Mouse (Mus musculus) CH12.LX (cell line): Measurements from ENCODE around the gene Dnah17. TPM values are rescaled to one million over a fixed set of nuclear protein-coding genes. Genes with fewer than 3 reads are reported as not detected.

Experiments
- DNase-seq: peaks from one replicate; pipeline ENCODE4 v3.0.0-alpha.2; 2013; ENCODE audit errors: extremely low read depth
- H3K27ac ChIP-seq: 2 replicates; pipeline ENCODE4 v1.5.1; 2012; ENCODE audit warnings: low read depth, mild to moderate bottlenecking, control low read depth, moderate library complexity; ENCODE audit not compliant: insufficient read depth
- H3K27me3 ChIP-seq: replicated peaks from 2 replicates; pipeline ENCODE3; 2012; ENCODE audit warnings: inconsistent platforms
- H3K36me3 ChIP-seq, 2 experiments: replicated peaks in 1 of 2; 2 replicates each; pipeline versions ENCODE3 to v1.6.1; 2012; ENCODE audit warnings: inconsistent platforms in 1 of 2, low read length in 1 of 2, mild to moderate bottlenecking in 1 of 2, mixed read lengths in 1 of 2, moderate library complexity in 1 of 2; ENCODE audit not compliant: control insufficient read depth in 1 of 2, insufficient read depth in 1 of 2
- H3K4me1 ChIP-seq, 2 experiments: 2 replicates each; pipeline ENCODE4 v1.6.1; 2012; ENCODE audit warnings: inconsistent platforms in 1 of 2, moderate library complexity in 1 of 2; ENCODE audit not compliant: insufficient read depth in 2 of 2, control insufficient read depth in 1 of 2
- H3K4me2 ChIP-seq: 2 replicates; pipeline ENCODE4 v1.6.1; 2012; ENCODE audit warnings: low read depth, mild to moderate bottlenecking, control low read depth; ENCODE audit not compliant: poor library complexity, insufficient read depth, severe bottlenecking
- H3K4me3 ChIP-seq, 3 experiments: fragments of 150-350 bp in 1 of 3; sonication (generic) in 1 of 3; replicated peaks in 1 of 3; 2 replicates each; pipeline versions ENCODE3 to v1.5.1; 2011 to 2012; ENCODE audit warnings: low read depth in 2 of 3, low read length in 2 of 3, mild to moderate bottlenecking in 2 of 3, moderate library complexity in 2 of 3, control low read depth in 1 of 3, improper control_type of control experiment in 1 of 3, inconsistent platforms in 1 of 3, mixed read lengths in 1 of 3; ENCODE audit not compliant: poor library complexity in 1 of 3
- H3K79me2 ChIP-seq: replicated peaks from 2 replicates; pipeline ENCODE4 v1.6.1; 2012; ENCODE audit warnings: mild to moderate bottlenecking, moderate library complexity; ENCODE audit not compliant: control insufficient read depth, poor library complexity, insufficient read depth, severe bottlenecking; ENCODE audit errors: extremely low read depth
- H3K9ac ChIP-seq: 2 replicates; pipeline ENCODE4 v1.6.1; 2012; ENCODE audit warnings: low read depth, mild to moderate bottlenecking, control low read depth, moderate library complexity; ENCODE audit not compliant: insufficient read depth
- H3K9me3 ChIP-seq: replicated peaks from 2 replicates; pipeline ENCODE3; 2012; ENCODE audit warnings: low read length, inconsistent platforms, mixed read lengths
- CHD1 ChIP-seq: IDR thresholded peaks from 2 replicates; pipeline ENCODE4 v1.6.1; 2012; ENCODE audit warnings: low read depth, low read length, improper control_type of control experiment, inconsistent platforms
- E2F4 ChIP-seq: IDR thresholded peaks from 2 replicates; pipeline ENCODE4 v1.6.1; 2011; ENCODE audit warnings: low read depth, low read length, improper control_type of control experiment; ENCODE audit not compliant: insufficient replicate concordance
- EP300 ChIP-seq: IDR thresholded peaks from 2 replicates; pipeline ENCODE4 v1.6.1; 2011; ENCODE audit warnings: low read length, improper control_type of control experiment
- ETS1 ChIP-seq: conservative IDR thresholded peaks from 2 replicates; pipeline ENCODE4 v1.6.1; 2012; ENCODE audit warnings: low read depth, mild to moderate bottlenecking, inconsistent platforms, low read length, improper control_type of control experiment, moderate library complexity
- GABPA ChIP-seq: IDR thresholded peaks from 2 replicates; pipeline ENCODE4 v1.6.1; 2012; ENCODE audit warnings: low read depth, low read length, improper control_type of control experiment, inconsistent platforms; ENCODE audit not compliant: insufficient replicate concordance
- IRF4 ChIP-seq: IDR thresholded peaks from 2 replicates; pipeline ENCODE4 v1.6.1; 2014; ENCODE audit warnings: low read depth, mild to moderate bottlenecking, inconsistent platforms, low read length, improper control_type of control experiment
- KAT2A ChIP-seq: IDR thresholded peaks from 2 replicates; pipeline ENCODE4 v1.6.1; 2012; ENCODE audit warnings: low read length, improper control_type of control experiment, inconsistent platforms; ENCODE audit not compliant: insufficient replicate concordance
- MXI1 ChIP-seq: IDR thresholded peaks from 2 replicates; pipeline ENCODE4 v1.6.1; 2011; ENCODE audit warnings: mild to moderate bottlenecking, low read depth, low read length, improper control_type of control experiment
- NELFE ChIP-seq: IDR thresholded peaks from 2 replicates; pipeline ENCODE4 v1.6.1; 2011; ENCODE audit warnings: low read depth, low read length, improper control_type of control experiment
- RAD21 ChIP-seq: IDR thresholded peaks from 2 replicates; pipeline ENCODE4 v1.6.1; 2011; ENCODE audit warnings: low read depth, mild to moderate bottlenecking, low read length, improper control_type of control experiment, moderate library complexity
- SIN3A ChIP-seq: IDR thresholded peaks from 2 replicates; pipeline ENCODE4 v1.6.1; 2012; ENCODE audit warnings: low read length, improper control_type of control experiment, inconsistent platforms
- ZC3H11A ChIP-seq: IDR thresholded peaks from 2 replicates; pipeline ENCODE4 v1.6.1; 2012; ENCODE audit warnings: low read depth, mild to moderate bottlenecking, inconsistent platforms, low read length, improper control_type of control experiment
- ZKSCAN1 ChIP-seq: IDR thresholded peaks from 2 replicates; pipeline ENCODE4 v1.6.1; 2012; ENCODE audit warnings: low read depth, inconsistent platforms, low read length, improper control_type of control experiment, borderline replicate concordance
- dilution Hi-C: fragments of 300-500 bp; cut with MboI; formaldehyde crosslinking; loops from 2 replicates; pipeline ENCODE4 v1.14.3; 2020; ENCODE audit warnings: low sequenced_read_pairs; ENCODE audit not compliant: extremely low pct_unique_long_range_greater_than_20kb, extremely low pct_ligation_motif_present
- in situ Hi-C: fragments of 300-500 bp; cut with MboI; formaldehyde crosslinking; loops from 3 replicates; pipeline ENCODE4 v1.14.3; 2019; ENCODE audit warnings: low sequenced_read_pairs, low pct_ligation_motif_present, low pct_unique_long_range_greater_than_20kb, mixed read lengths
- polyA plus RNA-seq: library from polyadenylated mRNA; unstranded; fragments of >175 nt; gene quantifications from 2 replicates; pipeline ENCODE4 v1.2.1, GENCODE M21; 2012; ENCODE audit warnings: low read depth; ENCODE audit not compliant: insufficient read length
- total RNA-seq, 2 experiments: library from RNA; depleted of rRNA; stranded (reverse); fragments of 300-350 nt in 1 of 2; fragments of >200 nt in 1 of 2; gene quantifications; 2 replicates each; pipeline ENCODE4 v1.2.3; 2012 to 2014

The Dnah17 gene
- total and polyA plus RNA-seq, 3 experiments = 0.08 to 0.23 TPM; not detected in 1

DNA sequence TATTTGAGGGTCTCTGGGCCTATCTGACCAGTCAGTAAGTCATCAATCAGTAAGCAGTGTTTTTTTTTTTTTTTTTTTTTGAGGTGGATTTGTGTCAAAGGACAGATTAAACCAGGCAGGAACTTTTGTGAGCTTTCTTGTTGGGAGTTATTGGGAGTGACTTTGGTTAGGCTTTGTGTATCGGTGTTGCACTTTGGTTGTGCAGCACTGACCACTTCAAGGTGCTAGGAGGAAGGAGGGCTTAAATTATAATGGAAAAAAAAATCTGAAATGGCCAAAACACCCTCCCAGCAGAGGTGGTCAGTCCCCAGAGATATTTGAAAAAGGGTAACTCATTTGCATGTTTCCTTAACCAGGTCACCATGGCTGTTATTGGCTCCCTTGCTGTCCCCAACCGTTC, 133.3 kb downstream of the Dnah17 start (continued):
- TF ChIP-seq E2F4 = no peak
- no peak for TF ChIP-seq CHD1
- TF ChIP-seq MXI1 = no peak

DNA sequence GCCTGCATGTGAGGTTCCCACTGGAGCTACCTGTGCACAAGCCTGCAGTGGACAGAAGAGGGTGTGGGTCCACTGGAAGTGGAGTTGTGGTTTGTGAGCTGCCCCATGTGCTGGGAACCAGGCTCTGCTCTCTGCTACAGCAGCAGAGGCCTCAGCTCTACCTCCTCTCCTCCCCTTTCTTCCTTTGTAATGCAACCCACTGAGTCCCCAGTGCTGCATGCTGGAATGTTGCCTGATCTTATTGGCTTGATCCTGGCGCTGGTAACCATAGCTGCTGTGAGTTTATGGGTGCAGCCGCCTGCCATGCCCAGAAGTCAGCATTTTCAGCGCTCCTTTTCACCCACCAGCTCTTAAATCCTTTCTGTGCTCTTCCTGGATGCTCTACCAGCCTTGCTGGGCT, 134.4 kb downstream of the Dnah17 start:
- Histone ChIP-seq H3K79me2 (peaks cover 78% of the 10 kb centered on the region), H3K27me3 (no peaks in the 10 kb centered on the region), H3K36me3 (peaks cover 23 to 78% of the 10 kb centered on the region in 2 experiments), H3K27ac (no peak overlapping the region), H3K9ac (no peak overlapping the region), H3K4me1 (peaks cover 73 to 94% of the 10 kb centered on the region in 2 experiments), H3K4me3 (no peak overlapping the region), H3K9me3 (no peaks in the 10 kb centered on the region), H3K4me2 (no peak overlapping the region)
- dilution Hi-C loops = no loop called here
- DNase-seq = no peak
- TF ChIP-seq NELFE (no peak), ZKSCAN1 (no peak), SIN3A (no peak), KAT2A (no peak), CHD1 (no peak), MXI1 (no peak), GABPA (no peak), RAD21 (no peak), IRF4 (no peak), ZC3H11A (no peak)
- in situ Hi-C loops = no loop called here

DNA sequence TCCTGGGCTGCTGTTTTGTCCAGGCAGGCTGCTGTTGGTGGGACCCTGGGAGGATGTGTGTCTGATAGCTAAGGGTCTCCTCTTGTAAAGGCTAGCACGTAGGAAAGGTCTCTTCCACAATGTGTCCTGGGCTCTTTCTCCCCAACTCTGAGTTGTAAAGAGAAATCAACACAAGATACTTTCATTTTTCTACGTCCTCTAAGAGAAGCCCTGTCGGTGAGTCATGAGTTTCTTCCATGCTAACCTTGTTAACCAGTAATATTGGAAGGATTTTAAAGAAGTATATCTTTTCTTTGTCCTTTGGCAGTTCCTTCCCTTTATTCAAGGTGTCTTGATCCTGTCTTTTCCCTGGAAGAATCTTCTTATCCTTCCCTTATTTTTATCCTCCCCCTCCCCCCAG, 134.8 kb downstream of the Dnah17 start:
- in situ Hi-C loops = no loop called here
- Histone ChIP-seq H3K79me2 (peaks cover 82% of the 10 kb centered on the region), H3K4me1 (peaks cover 71 to 94% of the 10 kb centered on the region in 2 experiments), H3K9me3 (no peaks in the 10 kb centered on the region), H3K27me3 (no peaks in the 10 kb centered on the region), H3K4me2 (no peak overlapping the region), H3K4me3 (no peak overlapping the region), H3K36me3 (peaks cover 19 to 74% of the 10 kb centered on the region in 2 experiments), H3K27ac (no peak overlapping the region), H3K9ac (no peak overlapping the region)
- dilution Hi-C loops = no loop called here
- 0 out of 2 replicates have a peak, but pooled peaks have one; percentile 14 for TF ChIP-seq EP300
- TF ChIP-seq ETS1 = no peak
- DNase-seq = no peak
